Mouse (Mus musculus): ENCODE results near the gene Bmp7. TPM values are rescaled to one million over a fixed set of nuclear protein-coding genes. Genes with fewer than 3 reads are reported as not detected.

Bmp7 gene
- 13.6 and 24.4 TPM in 2 replicates for polyA plus RNA-seq (2012; rRNA removed)

DNA sequence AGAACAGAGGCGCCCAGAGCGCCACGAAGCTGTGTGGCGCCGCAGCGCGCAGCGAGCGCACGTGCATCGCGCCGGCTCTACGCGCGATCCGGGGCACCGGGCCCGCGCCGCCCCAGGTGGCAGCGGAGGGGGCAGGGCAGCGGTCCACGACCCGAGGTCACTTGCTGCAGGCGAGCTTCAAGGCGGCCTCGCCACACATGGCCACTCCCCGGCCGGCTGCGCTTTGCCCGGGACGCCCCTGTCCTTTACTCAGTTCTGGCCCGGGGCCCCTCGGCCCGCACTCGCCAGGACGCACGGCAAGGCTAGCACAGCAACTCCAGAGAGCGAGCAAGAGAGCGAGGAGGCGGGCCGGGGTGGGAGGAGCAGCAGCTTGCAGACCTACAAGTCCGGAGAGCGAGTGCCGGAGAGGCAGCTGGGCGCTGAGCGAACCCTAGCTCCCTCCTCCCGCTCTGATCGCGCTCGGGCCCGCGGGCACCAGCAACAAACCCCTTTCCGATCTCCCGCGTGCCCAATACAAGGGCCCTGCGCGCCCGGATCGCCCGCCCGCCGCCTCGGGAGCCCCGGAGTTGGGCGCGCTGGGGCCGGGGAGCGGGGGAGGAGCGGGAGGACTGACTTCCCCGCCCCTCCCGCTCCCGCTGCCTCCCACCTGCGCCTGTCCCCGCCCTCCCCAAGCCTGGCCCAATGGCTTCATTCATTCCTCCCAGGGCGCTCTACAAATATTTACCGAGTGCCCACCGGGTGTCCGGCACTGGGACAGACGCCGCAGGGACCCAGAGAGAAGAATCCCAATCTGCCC lies at the start of gene Bmp7:
Gene Bmp7, minus strand, starts transcription at position 319 of the 796 bp plus-strand sequence.

DNA sequence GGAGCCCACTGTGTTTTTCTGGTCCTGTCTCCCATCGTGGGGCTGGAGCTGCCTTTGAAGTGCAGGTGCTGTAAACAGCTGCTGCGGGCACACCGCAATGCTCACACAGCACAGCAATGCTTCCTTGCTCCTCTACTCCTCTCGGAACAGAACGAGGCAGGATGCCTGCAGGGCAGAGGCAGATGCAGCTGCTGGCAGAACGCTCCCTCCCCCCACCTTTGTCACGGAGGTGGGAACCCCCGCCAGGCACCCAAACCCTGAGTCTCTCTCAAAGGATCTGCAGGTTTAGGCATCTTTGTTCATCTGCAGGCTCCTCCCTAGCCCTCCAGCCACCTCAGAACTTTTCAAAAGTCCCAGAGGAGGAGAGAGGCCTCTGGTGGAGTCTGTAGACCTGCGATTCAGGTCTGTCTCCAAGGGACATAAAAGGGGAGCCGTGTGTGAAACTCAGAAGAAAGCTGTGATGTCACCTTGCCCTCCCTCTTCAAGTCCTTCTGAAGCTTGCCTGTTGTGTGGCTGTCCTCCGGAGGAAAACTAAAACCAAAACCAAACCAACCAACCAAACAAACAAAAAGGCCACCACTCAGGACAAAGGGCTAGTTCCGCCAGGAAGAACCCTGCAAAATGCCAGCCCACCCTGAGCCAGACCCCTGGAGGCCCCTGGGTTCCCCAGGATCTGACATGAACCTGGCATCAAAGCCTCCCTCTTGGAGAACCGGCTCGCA lies 37.4 kb upstream of the Bmp7 start, which contains the start of gene Spo11:
Gene Spo11, plus strand, starts transcription at position 292 of the 722 bp plus-strand sequence.

Other genes starting within 250 kb of the Bmp7 start
- 0.44 and 0.89 TPM in 2 replicates for gene Spo11, start 37.4 kb upstream of the Bmp7 start, polyA plus RNA-seq (2012; rRNA removed)
- gene Rae1, start 59.8 kb upstream of the Bmp7 start, polyA plus RNA-seq (2012; rRNA removed), result 76.9 and 123 TPM in 2 replicates
- 58.4 and 98.6 TPM in 2 replicates for gene Rbm38, start 80.2 kb upstream of the Bmp7 start, polyA plus RNA-seq (2012; rRNA removed)
- not detected in 2 replicates for gene Ctcfl, start 179.2 kb upstream of the Bmp7 start, polyA plus RNA-seq (2012; rRNA removed)
- 0.04 and 0.05 TPM in 2 replicates for gene Pck1, start 212.7 kb upstream of the Bmp7 start, polyA plus RNA-seq (2012; rRNA removed)

Data from central nervous system, embryonic 11.5 days (tissue).